Mouse (Mus musculus): Measurements from ENCODE around the gene Stk16. TPM values are rescaled to one million over a fixed set of nuclear protein-coding genes. Genes with fewer than 3 reads are reported as not detected.
"Not testable (repeated sequence)": the region's sequence is repeated elsewhere in the genome, so short reads cannot be mapped to it uniquely, and the experiment has no call there.

Gene Stk16
- polyA plus RNA-seq, 1 experiment from 2014 or later = 181 TPM

DNA sequence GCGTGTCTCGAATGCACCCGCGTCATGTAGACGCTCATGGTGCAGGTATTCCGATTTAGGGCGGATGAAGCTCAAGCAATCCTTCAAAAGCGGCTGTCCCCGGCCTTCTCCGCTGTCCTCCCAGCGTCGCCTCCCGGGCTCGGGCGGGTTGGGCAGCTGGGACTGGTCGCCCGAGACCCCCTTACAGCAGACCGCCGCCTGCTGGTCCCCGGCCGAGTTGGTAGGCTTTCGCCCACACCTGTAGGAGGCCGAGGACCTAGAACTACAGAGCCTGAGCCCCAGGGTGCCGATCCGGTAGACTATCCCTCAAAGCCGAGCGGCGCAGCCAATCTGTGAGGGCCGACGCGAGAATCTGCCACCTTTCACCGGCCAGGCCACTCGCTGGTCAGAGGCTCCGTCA, 8.9 kb downstream of the Stk16 start, which contains the start of gene Tuba4a:
Gene Tuba4a (minus strand): TSS at position 335 of the 400 bp plus-strand sequence.
- POLR2A ChIA-PET = interaction anchor here (0.9 to 2.9 kb wide), 3 partner anchors 12 to 17 kb away, joined by 5 to 13 read pairs (median 6); partner anchors contain the start of genes A630095N17Rik and Dnajb2
- TF ChIP-seq CTCF (IDR thresholded peaks at IDR 0.05) = no peak
- DNase-seq (ENCODE audit: low read depth, low spot score) (no peak), ATAC-seq (no peak)
- CTCF ChIA-PET = interaction anchor here (0.8 to 0.9 kb wide), 3 partner anchors 9 to 32 kb away, joined by 3 to 5 read pairs (median 3); no protein-coding TSS in a partner anchor
- H3K27me3 ChIP-seq = no peaks in the 10 kb centered on the region
- in situ Hi-C loops (cut with MboI; ENCODE audit: low pct_unique_long_range_greater_than_20kb) = no loop called here

GRCm38 (mm10) chr1:75221538-75221937, 10.9 kb downstream of the Stk16 start:
- ChIA-PET CTCF (interaction anchor here (0.8 to 1.4 kb wide), 2 partner anchors 11 to 23 kb away, joined by 3 read pairs; no protein-coding TSS in a partner anchor), POLR2A (no interaction called here)
- no peaks in the 10 kb centered on the region for H3K27me3 ChIP-seq
- DNase-seq (ENCODE audit: low read depth, low spot score) (no peak), ATAC-seq (peak; percentile 44)
- in situ Hi-C loops (cut with MboI; ENCODE audit: low pct_unique_long_range_greater_than_20kb) = no loop called here
- no peak for TF ChIP-seq CTCF (IDR thresholded peaks at IDR 0.05)

DNA sequence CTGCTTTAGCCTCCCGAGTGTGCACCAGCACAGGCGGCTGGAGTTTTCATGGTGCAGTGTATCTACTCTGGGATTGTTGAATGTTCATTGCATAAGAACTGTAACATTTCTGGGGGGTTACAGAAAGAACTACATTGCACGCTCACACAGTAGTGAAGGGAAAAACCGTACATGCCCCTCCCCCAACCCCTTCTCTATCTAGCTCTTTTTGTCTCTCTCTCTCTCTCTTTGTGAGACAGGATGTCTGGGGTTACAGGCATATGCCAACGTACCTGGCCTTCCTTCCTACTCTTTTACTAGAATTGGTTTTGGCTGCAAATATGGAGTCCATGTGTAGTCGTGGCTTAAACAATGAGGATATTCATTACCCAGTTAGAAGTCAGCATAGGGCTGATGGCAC, 12.3 kb downstream of the Stk16 start:
- TF ChIP-seq CTCF (IDR thresholded peaks at IDR 0.05) = no peak
- no peaks in the 10 kb centered on the region for H3K27me3 ChIP-seq
- in situ Hi-C loops (cut with MboI; ENCODE audit: low pct_unique_long_range_greater_than_20kb) = no loop called here
- DNase-seq (ENCODE audit: low read depth, low spot score) (no peak), ATAC-seq (no peak)
- ChIA-PET CTCF (no interaction called here), POLR2A (interaction anchor here (1.4 kb wide), 1 partner anchor 13 kb away, joined by 4 read pairs; the partner anchor contains the start of gene Dnajb2)

- POLR2A ChIA-PET = interaction anchor here (1.4 kb wide), 1 partner anchor 13 kb away, joined by 4 read pairs; the partner anchor contains the start of gene Dnajb2
- H3K27me3 ChIP-seq = no peaks in the 10 kb centered on the region
- DNase-seq (ENCODE audit: low read depth, low spot score) (no peak), ATAC-seq (no peak)
- in situ Hi-C loops (cut with MboI; ENCODE audit: low pct_unique_long_range_greater_than_20kb) = no loop called here
- CTCF ChIA-PET = no interaction called here
- TF ChIP-seq CTCF (IDR thresholded peaks at IDR 0.05) = no peak
Measured at GRCm38 (mm10) chr1:75223532-75223931, 12.9 kb downstream of the Stk16 start.

DNA sequence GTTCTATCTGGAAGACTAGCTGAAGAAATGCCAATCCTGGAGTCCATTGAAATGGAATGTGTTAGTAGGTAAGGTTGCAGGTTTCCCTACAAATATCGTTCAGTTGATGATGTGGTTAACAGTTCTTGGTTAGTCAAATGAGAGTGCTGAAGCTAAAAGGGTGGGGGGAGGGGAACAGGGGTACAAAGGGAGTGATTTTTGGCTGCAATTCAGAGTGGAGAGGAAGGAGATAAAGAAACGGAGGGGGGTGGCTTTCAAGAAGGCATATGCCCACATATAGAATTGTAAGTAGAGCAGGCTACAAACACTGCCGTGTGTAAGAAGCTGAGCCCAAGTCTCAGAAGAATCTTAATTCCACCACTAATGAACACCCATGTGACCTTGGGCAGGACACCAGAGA, 14.8 kb downstream of the Stk16 start:
- in situ Hi-C loops (cut with MboI; ENCODE audit: low pct_unique_long_range_greater_than_20kb) = no loop called here
- POLR2A ChIA-PET = interaction anchor here (0.9 kb wide), 1 partner anchor 9 kb away, joined by 3 read pairs; no protein-coding TSS in a partner anchor

GRCm38 (mm10) chr1:75226138-75226537, 15.5 kb downstream of the Stk16 start:
- H3K27me3 ChIP-seq = no peaks in the 10 kb centered on the region
- POLR2A ChIA-PET = interaction anchor here (0.9 kb wide), 1 partner anchor 8 kb away, joined by 3 read pairs; no protein-coding TSS in a partner anchor
- DNase-seq (ENCODE audit: low read depth, low spot score) (no peak), ATAC-seq (no peak)
- TF ChIP-seq CTCF (IDR thresholded peaks at IDR 0.05) = no peak
- in situ Hi-C loops (cut with MboI; ENCODE audit: low pct_unique_long_range_greater_than_20kb) = no loop called here
- CTCF ChIA-PET = no interaction called here

More for the DNA sequence above, 14.8 kb downstream of the Stk16 start:
- TF ChIP-seq CTCF (IDR thresholded peaks at IDR 0.05) = no peak
- ATAC-seq (no peak), DNase-seq (ENCODE audit: low read depth, low spot score) (no peak)
- CTCF ChIA-PET = no interaction called here
- H3K27me3 ChIP-seq = no peaks in the 10 kb centered on the region

DNA sequence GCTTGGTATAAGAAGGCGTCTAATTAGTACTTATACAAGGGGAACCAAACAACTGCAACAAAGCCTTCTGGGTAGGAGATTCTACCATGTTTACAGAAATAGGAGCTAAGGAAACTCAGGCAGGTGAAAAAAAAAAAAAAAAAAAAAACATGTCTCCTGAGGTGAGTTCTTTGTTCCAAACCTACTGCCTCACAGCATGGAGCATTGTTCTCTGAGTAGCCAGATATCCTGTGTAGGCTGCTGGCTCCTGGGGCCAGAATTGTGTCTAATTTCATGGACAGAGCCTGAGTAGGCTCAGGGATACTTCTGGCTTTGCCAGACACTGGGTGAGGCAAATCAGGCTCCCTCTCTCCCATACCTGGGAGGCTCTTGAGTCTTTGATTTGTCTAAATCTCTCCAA, 17.0 kb downstream of the Stk16 start:
- CTCF ChIA-PET = interaction anchor here (2.1 kb wide), 1 partner anchor 24 kb away, joined by 7 read pairs; no protein-coding TSS in a partner anchor
- in situ Hi-C loops (cut with MboI; ENCODE audit: low pct_unique_long_range_greater_than_20kb) = no loop called here
- no peak for TF ChIP-seq CTCF (IDR thresholded peaks at IDR 0.05)
- DNase-seq (ENCODE audit: low read depth, low spot score) (no peak), ATAC-seq (no peak)
- no peaks in the 10 kb centered on the region for H3K27me3 ChIP-seq
- POLR2A ChIA-PET = no interaction called here

- no peaks in the 10 kb centered on the region for H3K27me3 ChIP-seq
- DNase-seq (ENCODE audit: low read depth, low spot score) (no peak), ATAC-seq (no peak)
- POLR2A ChIA-PET = no interaction called here
- no peak for TF ChIP-seq CTCF (IDR thresholded peaks at IDR 0.05)
- in situ Hi-C loops (cut with MboI; ENCODE audit: low pct_unique_long_range_greater_than_20kb) = no loop called here
- CTCF ChIA-PET = interaction anchor here (2.1 kb wide), 1 partner anchor 22 kb away, joined by 7 read pairs; no protein-coding TSS in a partner anchor
Measured at GRCm38 (mm10) chr1:75229158-75229557, 18.5 kb downstream of the Stk16 start.

- ChIA-PET CTCF (no interaction called here), POLR2A (interaction anchor here (0.8 kb wide), 1 partner anchor 10 kb away, joined by 3 read pairs; no protein-coding TSS in a partner anchor)
- H3K27me3 ChIP-seq = no peaks in the 10 kb centered on the region
- TF ChIP-seq CTCF (IDR thresholded peaks at IDR 0.05) = no peak
- ATAC-seq (no peak), DNase-seq (ENCODE audit: low read depth, low spot score) (no peak)
- in situ Hi-C loops (cut with MboI; ENCODE audit: low pct_unique_long_range_greater_than_20kb) = no loop called here
Measured at GRCm38 (mm10) chr1:75230335-75230994, 19.8 kb downstream of the Stk16 start.

- ChIA-PET POLR2A (interaction anchor here (0.8 to 1.4 kb wide), 2 partner anchors 11 to 12 kb away, joined by 3 to 6 read pairs; no protein-coding TSS in a partner anchor), CTCF (no interaction called here)
- no peak for DNase-seq (ENCODE audit: low read depth, low spot score)
- no peak for TF ChIP-seq CTCF (IDR thresholded peaks at IDR 0.05)
- H3K27me3 ChIP-seq = no peaks in the 10 kb centered on the region
- no peak for ATAC-seq
- in situ Hi-C loops (cut with MboI; ENCODE audit: low pct_unique_long_range_greater_than_20kb) = no loop called here
Measured at GRCm38 (mm10) chr1:75231224-75231623, 20.6 kb downstream of the Stk16 start.

DNA sequence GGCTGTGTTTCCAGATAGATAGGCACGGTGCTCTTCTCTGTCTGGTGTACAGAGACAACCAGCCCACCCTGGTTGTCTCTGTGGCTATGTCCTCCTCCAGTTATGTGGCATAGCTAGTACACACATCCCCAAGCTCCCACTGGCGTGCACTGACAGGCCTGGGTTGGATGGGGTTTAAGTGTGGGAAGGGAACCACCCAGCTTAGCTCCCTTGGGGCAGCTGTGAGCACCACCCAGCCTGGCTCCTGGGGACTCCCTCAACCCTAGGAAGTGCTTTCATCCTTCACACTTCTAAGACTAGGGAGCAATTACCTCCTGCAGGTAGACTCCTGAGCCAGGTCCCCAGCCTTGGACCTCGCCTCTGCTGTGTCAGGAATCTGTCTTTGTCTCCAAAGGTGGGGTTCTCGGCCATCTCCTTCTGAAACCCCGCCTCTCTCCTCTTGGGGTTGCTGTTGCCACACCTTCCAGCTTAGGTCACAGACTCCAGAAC, 21.1 kb downstream of the Stk16 start, which contains the start of gene A630095N17Rik:
Gene A630095N17Rik (minus strand): TSS at position 439 of the 489 bp plus-strand sequence.
- ATAC-seq (no peak), DNase-seq (ENCODE audit: low read depth, low spot score) (no peak)
- in situ Hi-C loops (cut with MboI; ENCODE audit: low pct_unique_long_range_greater_than_20kb) = no loop called here
- TF ChIP-seq CTCF (IDR thresholded peaks at IDR 0.05) = no peak
- ChIA-PET POLR2A (interaction anchor here (1.4 kb wide), 1 partner anchor 13 kb away, joined by 6 read pairs; no protein-coding TSS in a partner anchor), CTCF (no interaction called here)
- no peaks in the 10 kb centered on the region for H3K27me3 ChIP-seq

DNA sequence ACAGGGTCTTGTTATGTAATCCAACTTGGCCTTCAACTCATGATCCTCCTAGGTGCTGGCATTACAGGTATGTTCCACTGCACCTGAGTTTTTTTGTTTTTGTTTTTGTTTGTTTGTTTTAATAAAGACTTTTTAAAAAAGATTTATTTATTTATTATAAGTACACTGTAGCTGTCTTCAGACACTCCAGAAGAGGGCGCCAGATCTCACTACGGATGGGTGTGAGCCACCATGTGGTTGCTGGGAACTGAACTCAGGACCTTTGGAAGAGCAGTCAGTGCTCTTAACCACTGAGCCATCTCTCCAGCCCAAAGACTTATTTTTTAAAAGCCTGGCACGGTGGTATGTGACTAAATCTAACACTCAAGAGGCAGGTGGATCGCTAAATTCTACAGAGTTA, 21.9 kb downstream of the Stk16 start:
- POLR2A ChIA-PET = interaction anchor here (1.4 kb wide), 1 partner anchor 14 kb away, joined by 6 read pairs; no protein-coding TSS in a partner anchor
- CTCF ChIA-PET = interaction anchor here (0.9 kb wide), 1 partner anchor 11 kb away, joined by 3 read pairs; no protein-coding TSS in a partner anchor
- in situ Hi-C loops (cut with MboI; ENCODE audit: low pct_unique_long_range_greater_than_20kb); ATAC-seq; H3K27me3 ChIP-seq; DNase-seq (ENCODE audit: low read depth, low spot score): not testable (repeated sequence)
